Mouse (Mus musculus) liver, embryonic 15.5 days (tissue): ENCODE measurements around the gene Dcun1d4. TPM values are rescaled to one million over a fixed set of nuclear protein-coding genes. Genes with fewer than 3 reads are reported as not detected.

Experiments used
- ATAC-seq: fragments of 200-750 bp; cut with Nextera tagmentation; 2 replicates; pipeline ENCODE4 v1.8.0; 2017; ENCODE audit warnings: moderate number of reproducible peaks, mild to moderate bottlenecking, moderate library complexity; ENCODE audit not compliant: insufficient read depth
- H3K27ac ChIP-seq: fragments of 300-500 bp; sonication (generic); replicated peaks from 2 replicates; pipeline ENCODE4 v1.5.1; 2015; ENCODE audit warnings: mild to moderate bottlenecking, inconsistent platforms
- H3K27me3 ChIP-seq: fragments of 300-500 bp; sonication (generic); 2 replicates; pipeline ENCODE4 v1.6.1; 2015; ENCODE audit warnings: mild to moderate bottlenecking, inconsistent platforms
- H3K36me3 ChIP-seq: fragments of 300-500 bp; sonication (generic); replicated peaks from 2 replicates; pipeline ENCODE4 v1.6.1; 2015; ENCODE audit warnings: moderate library complexity, mild to moderate bottlenecking, inconsistent platforms
- H3K4me1 ChIP-seq: fragments of 300-500 bp; sonication (generic); replicated peaks from 2 replicates; pipeline ENCODE4 v1.6.1; 2015; ENCODE audit warnings: inconsistent platforms
- H3K4me2 ChIP-seq: fragments of 300-500 bp; sonication (generic); 2 replicates; pipeline ENCODE4 v1.6.1; 2015; ENCODE audit warnings: moderate library complexity, mild to moderate bottlenecking, inconsistent platforms
- H3K4me3 ChIP-seq: fragments of 300-500 bp; sonication (generic); replicated peaks from 2 replicates; pipeline ENCODE4 v1.5.1; 2015; ENCODE audit warnings: mild to moderate bottlenecking, inconsistent platforms
- H3K9ac ChIP-seq: fragments of 300-500 bp; sonication (generic); 2 replicates; pipeline ENCODE4 v1.6.1; 2015; ENCODE audit warnings: moderate library complexity, mild to moderate bottlenecking, inconsistent platforms
- H3K9me3 ChIP-seq: fragments of 300-500 bp; sonication (generic); replicated peaks from 2 replicates; pipeline ENCODE4 v1.6.1; 2016; ENCODE audit warnings: inconsistent platforms
- WGBS: fragments of 180-500 bp; shearing (Covaris S2); methylation state at CpG from one replicate; pipeline ENCODE4 v1.1.7; 2015; ENCODE audit warnings: mixed read lengths; ENCODE audit not compliant: insufficient replicate concordance; 5-methylcytosine and 5-hydroxymethylcytosine counted together
- polyA plus RNA-seq: library from polyadenylated mRNA; unstranded; fragments of >200 nt; fragmentation: Nextera tagmentation; extraction: Ambion mirVana; gene quantifications from 2 replicates; pipeline ENCODE4 v1.2.1, GENCODE M21; 2015

The Dcun1d4 gene
- polyA plus RNA-seq, 1 experiment from 2014 or later: 2.5 TPM

DNA sequence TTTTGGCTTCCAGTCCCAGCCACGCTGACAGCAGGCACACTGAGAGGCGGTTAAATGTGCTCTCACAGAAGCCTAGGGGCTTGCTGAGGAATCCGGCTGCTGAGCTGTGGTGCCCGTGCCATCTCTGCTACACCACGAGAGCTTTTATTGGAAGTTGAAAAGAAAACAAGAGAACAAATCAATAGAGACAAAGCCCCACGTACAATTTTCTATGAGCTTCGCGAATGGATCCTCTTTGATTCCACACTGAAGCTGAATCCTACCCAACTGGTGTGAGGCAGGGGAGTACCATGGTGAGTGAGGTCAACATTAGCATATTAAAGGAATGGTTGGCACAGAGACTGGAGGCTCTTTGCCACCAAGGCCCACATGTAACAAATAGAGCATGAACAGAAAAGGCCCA is 120.6 kb downstream of the Dcun1d4 start:
- Histone ChIP-seq H3K9ac (no peak overlapping the region), H3K9me3 (no peaks in the 10 kb centered on the region), H3K27ac (no peak overlapping the region), H3K27me3 (no peaks in the 10 kb centered on the region), H3K36me3 (no peaks in the 10 kb centered on the region), H3K4me2 (no peak overlapping the region), H3K4me3 (no peak overlapping the region), H3K4me1 (no peaks in the 10 kb centered on the region)
- 69% methylated on average over 8 of the region's 8 CpGs for WGBS
- ATAC-seq: no peak

DNA sequence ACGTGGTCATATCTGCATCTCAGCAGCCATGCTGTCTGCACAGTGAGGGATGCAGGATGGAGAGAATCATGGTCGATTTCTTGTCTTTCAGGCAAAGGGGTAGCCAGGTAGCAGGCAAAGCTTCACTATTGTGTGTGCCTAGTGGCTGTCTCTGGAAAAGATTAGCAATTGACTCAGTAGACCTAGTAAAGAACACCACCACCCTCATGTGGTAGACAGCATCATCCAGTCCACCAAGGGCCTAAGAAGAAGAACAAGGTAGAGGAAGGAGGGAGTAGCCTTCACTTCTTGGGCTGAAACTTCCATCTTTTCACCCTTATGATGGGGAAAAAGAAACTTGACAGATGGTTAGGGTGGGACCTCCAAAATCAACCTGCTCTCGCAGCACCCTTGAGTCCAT is 122.1 kb downstream of the Dcun1d4 start:
- ATAC-seq: no peak
- 45% methylated on average over 3 of the region's 3 CpGs for WGBS
- no peaks in the 10 kb centered on the region for H3K9me3 ChIP-seq

DNA sequence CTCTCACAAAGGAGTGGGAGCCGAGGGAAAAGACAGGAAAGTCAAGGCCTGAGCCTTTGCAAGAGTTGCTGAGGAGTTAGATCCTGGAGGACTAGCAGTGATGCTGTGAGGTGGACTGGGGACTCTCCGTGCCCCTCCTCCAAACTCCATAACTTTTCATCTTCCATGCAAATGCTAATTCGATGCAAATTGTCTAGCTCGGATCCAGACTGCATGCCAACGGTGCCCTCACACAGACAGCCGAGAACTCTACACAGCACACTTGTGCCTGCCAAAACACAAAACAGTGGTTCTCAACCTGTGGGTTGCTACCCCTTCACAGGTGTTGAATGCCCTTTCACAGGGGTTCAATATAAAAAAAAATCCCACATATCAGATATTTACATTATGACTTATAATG is 123.7 kb downstream of the Dcun1d4 start:
- Histone ChIP-seq H3K27ac (no peak overlapping the region), H3K4me3 (no peak overlapping the region), H3K9ac (no peak overlapping the region), H3K4me2 (no peak overlapping the region), H3K36me3 (no peaks in the 10 kb centered on the region), H3K4me1 (no peaks in the 10 kb centered on the region), H3K9me3 (no peaks in the 10 kb centered on the region), H3K27me3 (no peaks in the 10 kb centered on the region)
- ATAC-seq: no peak
- WGBS: 56% methylated on average over 6 of the region's 6 CpGs

More for the DNA sequence above, 122.1 kb downstream of the Dcun1d4 start:
- Histone ChIP-seq H3K4me2 (no peak overlapping the region), H3K9ac (no peak overlapping the region), H3K4me1 (no peaks in the 10 kb centered on the region), H3K27me3 (no peaks in the 10 kb centered on the region), H3K4me3 (no peak overlapping the region), H3K27ac (no peak overlapping the region), H3K36me3 (no peaks in the 10 kb centered on the region)

DNA sequence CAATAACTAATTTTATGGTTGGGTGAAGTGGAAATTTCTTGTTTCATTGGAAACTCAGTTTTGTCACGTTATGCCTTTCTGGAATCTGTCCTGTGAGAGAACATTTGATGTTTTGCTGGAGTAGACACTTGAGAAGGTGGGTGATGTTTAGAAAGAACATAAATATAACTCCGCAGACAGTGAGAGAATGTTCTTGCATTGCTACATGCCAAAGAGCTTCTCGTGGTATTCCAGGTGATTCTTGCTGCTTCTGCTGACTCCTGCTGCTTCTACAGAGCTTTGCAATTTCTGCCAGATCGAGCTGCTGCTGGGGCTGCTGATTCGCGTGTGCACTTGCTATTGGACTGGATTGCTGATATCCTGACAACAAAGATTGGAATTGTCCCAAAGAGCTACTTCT is 124.2 kb downstream of the Dcun1d4 start:
- H3K4me1 ChIP-seq: no peaks in the 10 kb centered on the region
- H3K4me3 ChIP-seq: no peak overlapping the region
- ATAC-seq: no peak
- 66% methylated on average over 6 of the region's 6 CpGs for WGBS
- H3K9ac ChIP-seq: no peak overlapping the region
- H3K36me3 ChIP-seq: no peaks in the 10 kb centered on the region
- H3K27me3 ChIP-seq: no peaks in the 10 kb centered on the region
- H3K27ac ChIP-seq: no peak overlapping the region
- H3K9me3 ChIP-seq: no peaks in the 10 kb centered on the region
- no peak overlapping the region for H3K4me2 ChIP-seq

Other genes with a start within 250 kb of the Dcun1d4 start
- 46.2 and 47.2 TPM in 2 replicates for gene Fryl, start 224.4 kb upstream of the Dcun1d4 start, polyA plus RNA-seq
- 115 and 117 TPM in 2 replicates for gene Ociad1, start 188.2 kb upstream of the Dcun1d4 start, polyA plus RNA-seq
- 3.9 and 5.9 TPM in 2 replicates for gene Ociad2, start 140.0 kb upstream of the Dcun1d4 start, polyA plus RNA-seq
- not detected in 2 replicates for gene Cwh43, start 74.9 kb upstream of the Dcun1d4 start, polyA plus RNA-seq
- 0.03 TPM in 2 replicates for gene Lrrc66, start 151.5 kb downstream of the Dcun1d4 start, polyA plus RNA-seq
- gene Sgcb, start 166.8 kb downstream of the Dcun1d4 start, polyA plus RNA-seq: 2.5 and 2.9 TPM in 2 replicates
- not detected in 2 replicates for gene Spata18, start 170.4 kb downstream of the Dcun1d4 start, polyA plus RNA-seq